Mouse (Mus musculus) liver, postnatal 0 days (tissue): Measurements from ENCODE around the gene Ric8b. TPM values are rescaled to one million over a fixed set of nuclear protein-coding genes. Genes with fewer than 3 reads are reported as not detected.
A peak's percentile ranks its signal among the peaks of the same experiment; 100 is the strongest.

Experiments
- ATAC-seq: fragments of 200-750 bp; cut with Nextera tagmentation; 2 replicates; pipeline ENCODE4 v1.8.0; 2017; ENCODE audit warnings: mild to moderate bottlenecking, moderate library complexity
- DNase-seq: peaks from one replicate; pipeline ENCODE4 v3.0.0-alpha.2; 2016
- H3K27ac ChIP-seq: fragments of 300-500 bp; sonication (generic); 2 replicates; pipeline ENCODE4 v1.5.1; 2014; ENCODE audit warnings: antibody characterized with exemption, moderate library complexity, mild to moderate bottlenecking, low read depth
- H3K27me3 ChIP-seq: fragments of 300-500 bp; sonication (generic); 2 replicates; pipeline ENCODE4 v1.6.1; 2014; ENCODE audit warnings: low read length, control low read depth, mixed read lengths; ENCODE audit not compliant: insufficient read depth
- H3K36me3 ChIP-seq: fragments of 300-500 bp; sonication (generic); replicated peaks from 2 replicates; pipeline ENCODE4 v1.6.1; 2014; ENCODE audit warnings: mild to moderate bottlenecking, control low read depth, low read length, moderate library complexity, mixed read lengths; ENCODE audit not compliant: insufficient read depth
- H3K4me1 ChIP-seq: fragments of 300-500 bp; sonication (generic); 2 replicates; pipeline ENCODE4 v1.6.1; 2014; ENCODE audit warnings: antibody characterized with exemption, mild to moderate bottlenecking, control low read depth; ENCODE audit not compliant: insufficient read depth
- H3K4me2 ChIP-seq: fragments of 300-500 bp; sonication (generic); 2 replicates; pipeline ENCODE4 v1.6.1; 2014; ENCODE audit warnings: low read depth, mild to moderate bottlenecking, low read length, moderate library complexity, mixed read lengths
- H3K4me3 ChIP-seq: fragments of 300-500 bp; sonication (generic); 2 replicates; pipeline ENCODE4 v1.5.1; 2014; ENCODE audit warnings: low read depth, low read length
- H3K9ac ChIP-seq: fragments of 300-500 bp; sonication (generic); replicated peaks from 2 replicates; pipeline ENCODE4 v1.6.1; 2014; ENCODE audit warnings: mild to moderate bottlenecking, moderate library complexity
- H3K9me3 ChIP-seq: fragments of 300-500 bp; sonication (generic); 2 replicates; pipeline ENCODE4 v1.6.1; 2016; ENCODE audit warnings: mild to moderate bottlenecking, control low read depth, low read length, mixed read lengths
- CTCF ChIP-seq: sonication (generic); IDR thresholded peaks from 2 replicates; pipeline ENCODE4 v1.5.1; 2016; ENCODE audit warnings: antibody characterized with exemption, low read depth
- EP300 ChIP-seq: IDR thresholded peaks from 2 replicates; pipeline ENCODE4 v1.6.1; 2016; ENCODE audit warnings: antibody characterized with exemption, low read depth, mild to moderate bottlenecking
- WGBS: fragments of 180-500 bp; shearing (Covaris S2); extraction: QIAGEN DNeasy Blood & Tissue Kit; methylation state at CpG from one replicate; pipeline ENCODE4 v1.1.7; 2014; ENCODE audit not compliant: insufficient replicate concordance; 5-methylcytosine and 5-hydroxymethylcytosine counted together
- polyA plus RNA-seq: library from polyadenylated mRNA; unstranded; fragments of >200 nt; fragmentation: Nextera tagmentation; extraction: Ambion mirVana; gene quantifications from 2 replicates; pipeline ENCODE4 v1.2.1, GENCODE M21; 2015

Gene Ric8b
- 2.3 and 2.6 TPM in 2 replicates for polyA plus RNA-seq

DNA sequence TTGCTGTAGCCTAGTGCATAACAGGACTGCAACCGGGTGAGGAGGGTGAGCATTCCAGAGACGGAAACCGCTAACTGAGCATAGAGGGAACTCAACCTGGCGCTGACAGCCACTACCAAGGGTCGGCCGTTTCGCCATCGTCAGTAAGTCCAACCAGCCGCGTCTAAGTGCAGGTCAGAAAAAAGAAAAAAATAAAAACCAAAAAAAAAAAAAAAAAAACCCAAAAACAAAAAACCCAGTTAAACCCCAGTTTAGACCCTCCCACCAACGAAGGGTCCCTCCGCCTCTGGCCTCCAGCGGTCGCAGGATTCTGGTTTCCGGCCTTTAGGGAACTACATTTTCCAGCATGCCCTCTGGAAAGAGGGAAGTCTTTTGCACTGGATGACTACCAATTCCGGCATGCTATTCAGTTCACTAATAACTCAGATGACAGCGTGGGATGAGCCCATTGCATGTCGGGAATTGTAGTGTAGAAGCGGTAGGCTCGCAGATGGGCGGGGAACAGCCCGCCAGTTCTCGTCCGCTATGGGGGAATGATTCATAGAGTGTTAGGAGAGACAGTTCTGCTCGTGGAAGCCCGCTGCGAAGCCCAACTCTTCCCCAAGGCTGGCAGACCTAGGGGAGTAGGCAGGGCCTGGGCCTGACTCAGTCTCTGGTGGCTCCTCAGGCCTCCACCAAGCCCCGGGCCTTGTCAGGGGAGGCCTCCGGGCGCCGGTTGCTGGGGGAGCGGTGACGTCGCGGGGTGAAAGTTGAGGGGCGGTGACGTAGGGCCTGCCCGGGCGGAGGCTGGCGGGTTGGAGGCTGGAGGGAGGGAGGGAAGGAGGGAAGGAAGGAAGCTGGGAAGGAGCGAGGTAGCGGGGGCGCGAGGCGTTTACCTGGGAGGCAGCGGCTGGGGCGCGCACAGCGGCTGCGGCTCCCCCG is at the start of gene Ric8b:
Gene Ric8b, plus strand, starts transcription at position 807 of the 921 bp plus-strand sequence.
- H3K9me3 ChIP-seq: no peaks in the 10 kb centered on the region
- peak within 1 kb of the TSS; percentile 78 for H3K9ac ChIP-seq
- peak within 1 kb of the TSS; percentile 79 for H3K4me3 ChIP-seq
- TF ChIP-seq EP300: peak; percentile 29; the same call in 1 of the 2 replicates
- TF ChIP-seq CTCF: no peak
- H3K36me3 ChIP-seq: no peaks in the 10 kb centered on the region
- ATAC-seq (peak; percentile 98), DNase-seq (peak; percentile 94)
- peak within 1 kb of the TSS; percentile 89 for H3K4me2 ChIP-seq
- H3K27ac ChIP-seq: peak within 1 kb of the TSS; percentile 85
- H3K4me1 ChIP-seq: peaks cover 11% of the 10 kb centered on the region
- no peaks in the 10 kb centered on the region for H3K27me3 ChIP-seq
- under 1% methylated on average over 48 of the region's 51 CpGs for WGBS

DNA sequence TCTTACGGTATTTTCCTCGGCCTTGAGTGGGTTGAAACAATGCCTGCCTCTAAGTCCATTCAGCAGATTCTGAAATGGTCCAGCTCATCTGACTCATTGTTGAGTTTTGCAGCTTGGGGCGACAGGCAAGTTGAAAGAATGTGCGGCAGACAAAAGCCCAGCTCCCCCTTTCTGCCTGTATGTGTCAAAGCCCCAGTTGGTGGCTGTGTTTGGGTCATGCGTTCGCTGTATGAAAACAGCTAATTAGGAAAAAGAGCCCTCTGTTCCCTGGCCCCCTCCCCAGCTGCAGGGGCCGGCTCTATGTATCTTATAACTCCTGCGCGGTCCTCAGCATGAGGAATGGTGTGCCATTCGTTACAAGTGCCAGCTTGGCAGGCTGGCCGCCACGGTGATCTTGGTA is 46.1 kb upstream of the Ric8b start:
- TF ChIP-seq EP300 (no peak), CTCF (no peak)
- H3K4me2 ChIP-seq: no peak overlapping the region
- H3K9me3 ChIP-seq: no peaks in the 10 kb centered on the region
- 81% methylated on average over 12 of the region's 12 CpGs for WGBS
- no peak overlapping the region for H3K4me3 ChIP-seq
- H3K27ac ChIP-seq: no peak overlapping the region
- H3K27me3 ChIP-seq: no peaks in the 10 kb centered on the region
- no peak overlapping the region for H3K9ac ChIP-seq
- H3K4me1 ChIP-seq: no peaks in the 10 kb centered on the region; the same call in 1 of the 2 replicates
- H3K36me3 ChIP-seq: no peaks in the 10 kb centered on the region
- ATAC-seq (no peak), DNase-seq (no peak)

DNA sequence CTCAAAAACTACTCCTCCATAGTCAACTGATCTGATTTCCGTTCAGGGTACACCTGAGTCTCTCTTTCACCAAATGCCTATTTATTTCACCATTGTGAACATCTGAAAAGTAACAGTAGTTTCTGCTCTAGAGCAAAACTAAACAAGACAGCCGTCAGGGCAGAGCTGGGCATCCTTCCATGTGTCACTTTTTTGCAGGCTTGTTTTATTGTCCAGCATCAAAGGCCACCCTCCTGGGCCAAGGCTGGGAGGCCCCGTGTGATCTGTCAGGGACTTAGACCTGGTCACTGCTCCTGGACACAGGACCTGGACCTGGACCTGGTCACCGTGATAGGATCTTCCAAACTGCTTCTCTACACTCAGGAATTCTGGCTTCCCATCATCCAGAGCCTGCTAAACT is 45.5 kb upstream of the Ric8b start:
- ATAC-seq (no peak), DNase-seq (no peak)
- Histone ChIP-seq H3K36me3 (no peaks in the 10 kb centered on the region), H3K9ac (no peak overlapping the region), H3K4me3 (no peak overlapping the region), H3K4me2 (no peak overlapping the region), H3K27me3 (no peaks in the 10 kb centered on the region), H3K4me1 (no peaks in the 10 kb centered on the region; the same call in 1 of the 2 replicates), H3K9me3 (no peaks in the 10 kb centered on the region), H3K27ac (no peak overlapping the region)
- no peak for TF ChIP-seq CTCF
- TF ChIP-seq EP300: no peak
- WGBS: 71% methylated on average over 4 of the region's 4 CpGs

DNA sequence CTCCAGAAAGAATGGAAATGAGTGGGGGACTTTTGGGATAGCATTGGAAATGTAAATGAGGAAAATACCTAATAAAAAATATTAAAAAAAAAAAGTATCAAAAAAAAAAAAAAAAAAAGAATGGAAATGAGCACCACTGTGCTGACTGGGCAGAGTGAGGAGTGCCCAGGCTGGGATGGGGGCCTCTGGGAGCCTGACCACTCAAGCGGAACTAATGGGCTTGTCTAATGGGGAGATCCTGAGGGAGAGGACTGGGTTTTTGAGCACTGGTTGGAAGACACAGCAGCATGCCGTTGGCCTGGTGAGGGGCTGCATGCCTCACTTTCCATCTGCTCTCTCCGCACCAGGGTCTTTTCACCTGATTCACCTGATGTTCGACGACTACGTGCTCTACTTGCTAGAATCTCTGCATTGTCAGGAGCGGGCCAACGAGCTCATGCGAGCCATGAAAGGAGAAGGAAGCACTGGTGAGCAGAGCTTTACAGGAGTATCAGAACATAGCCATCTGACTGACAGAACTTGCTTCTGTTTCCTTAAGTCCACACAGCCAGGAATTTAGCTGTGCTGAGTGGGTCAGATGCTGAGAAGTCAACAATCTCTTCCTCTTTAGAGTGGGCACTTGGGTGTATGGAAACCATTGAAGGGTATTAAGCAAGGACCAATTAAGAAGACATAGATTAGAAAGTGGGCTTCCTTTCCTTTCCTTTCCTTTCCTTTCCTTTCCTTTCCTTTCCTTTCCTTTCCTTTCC is 37.4 kb upstream of the Ric8b start:
- DNase-seq (no peak), ATAC-seq (no peak)
- H3K9me3 ChIP-seq: no peaks in the 10 kb centered on the region
- no peaks in the 10 kb centered on the region for H3K4me1 ChIP-seq
- H3K9ac ChIP-seq: no peak overlapping the region
- H3K27me3 ChIP-seq: no peaks in the 10 kb centered on the region
- TF ChIP-seq EP300 (no peak), CTCF (no peak)
- H3K27ac ChIP-seq: no peak overlapping the region
- 70% methylated on average over 9 of the region's 9 CpGs for WGBS
- no peaks in the 10 kb centered on the region for H3K36me3 ChIP-seq
- H3K4me2 ChIP-seq: no peak overlapping the region
- H3K4me3 ChIP-seq: no peak overlapping the region

DNA sequence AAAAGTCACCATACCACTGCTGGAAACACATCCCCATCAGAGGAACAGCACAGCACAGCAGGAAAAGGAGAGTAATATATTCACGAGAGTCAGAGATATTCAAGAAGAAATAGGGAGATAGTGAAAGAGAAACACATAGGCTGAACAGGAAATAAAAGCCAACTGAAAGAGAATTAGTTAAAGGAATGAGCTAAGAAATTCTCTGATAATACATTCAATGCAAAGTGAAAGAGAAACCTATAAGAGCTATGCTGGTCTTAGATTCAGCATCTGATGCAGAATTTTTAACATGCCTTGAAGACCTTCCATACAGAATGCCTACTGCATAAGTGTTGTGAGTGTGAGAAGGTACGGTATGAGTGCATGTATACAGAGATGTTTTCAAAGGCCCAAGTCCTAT is 34.9 kb upstream of the Ric8b start:
- 68% methylated on average over 2 of the region's 2 CpGs for WGBS
- H3K9me3 ChIP-seq: no peaks in the 10 kb centered on the region
- no peak overlapping the region for H3K9ac ChIP-seq
- no peak overlapping the region for H3K4me3 ChIP-seq
- H3K4me1 ChIP-seq: no peaks in the 10 kb centered on the region
- no peaks in the 10 kb centered on the region for H3K27me3 ChIP-seq
- no peaks in the 10 kb centered on the region for H3K36me3 ChIP-seq
- DNase-seq (no peak), ATAC-seq (no peak)
- TF ChIP-seq CTCF (no peak), EP300 (no peak)
- H3K27ac ChIP-seq: no peak overlapping the region
- H3K4me2 ChIP-seq: no peak overlapping the region

DNA sequence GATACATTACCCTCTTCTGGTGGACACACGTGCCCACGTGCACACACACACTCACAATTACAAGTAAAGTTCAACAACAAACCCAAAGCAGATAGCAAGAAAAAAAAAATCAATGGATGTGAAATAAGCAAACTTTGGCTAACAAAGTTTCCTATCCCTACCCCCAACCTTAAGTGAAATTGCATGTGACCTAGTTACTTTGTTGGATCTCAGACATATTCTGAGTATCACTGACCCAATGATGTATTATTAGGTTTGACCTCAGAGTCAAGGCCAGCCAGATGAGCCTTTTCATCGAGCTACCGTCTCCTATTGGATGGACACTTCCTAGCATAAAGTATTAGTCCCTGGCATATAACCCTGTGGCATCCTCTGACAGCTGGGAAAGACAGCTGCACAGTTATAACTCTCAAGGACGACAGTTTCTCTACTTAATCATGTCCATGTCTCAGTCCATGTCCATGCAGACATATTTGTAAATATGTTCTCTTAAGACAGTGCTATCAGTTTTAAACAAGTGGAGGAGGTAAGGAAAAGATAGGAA is 32.0 kb upstream of the Ric8b start:
- no peak overlapping the region for H3K9ac ChIP-seq
- H3K9me3 ChIP-seq: no peaks in the 10 kb centered on the region
- no peak for ATAC-seq
- TF ChIP-seq CTCF: no peak
- no peak for TF ChIP-seq EP300
- no peak overlapping the region for H3K4me3 ChIP-seq
- H3K4me2 ChIP-seq: peak overlapping the region; percentile 54
- no peaks in the 10 kb centered on the region for H3K27me3 ChIP-seq
- H3K4me1 ChIP-seq: no peaks in the 10 kb centered on the region
- no peaks in the 10 kb centered on the region for H3K36me3 ChIP-seq
- H3K27ac ChIP-seq: peak overlapping the region; percentile 73
- 55% methylated on average over 5 of the region's 5 CpGs for WGBS
- DNase-seq: no peak
